Mouse (Mus musculus): ENCODE data around the gene E2f8.

- TF ChIP-seq MAFK (IDR thresholded peaks at IDR 0.05; ENCODE audit: insufficient read depth, low read depth, low read length) (no peak), ZNF384 (IDR thresholded peaks at IDR 0.05; ENCODE audit: low read depth, low read length) (no peak), ZC3H11A (IDR thresholded peaks at IDR 0.05; ENCODE audit: borderline replicate concordance, low read depth, low read length) (no peak), HCFC1 (IDR thresholded peaks at IDR 0.05; ENCODE audit: borderline replicate concordance, insufficient read depth, low read length) (no peak), CHD2 (IDR thresholded peaks at IDR 0.05; ENCODE audit: low read depth, low read length) (no peak)
Measured at GRCm38 (mm10) chr7:48867576-48867975, 13.8 kb downstream of the E2f8 start.
